Mouse (Mus musculus) heart, postnatal 14 days (tissue): Measurements from ENCODE around the gene 1810024B03Rik. TPM values are rescaled to one million over a fixed set of nuclear protein-coding genes. Genes with fewer than 3 reads are reported as not detected.
"Not testable (repeated sequence)": the region's sequence is repeated elsewhere in the genome, so short reads cannot be mapped to it uniquely, and the experiment has no call there.

Experiments used
- DNase-seq, 2 experiments: peaks; one replicate each; pipeline ENCODE4 v3.0.0; 2021 to 2022
- intact Hi-C: fragments of 180-260 bp; cut with DNase I; formaldehyde crosslinking; loops from one replicate; pipeline ENCODE4 v1.15.1; 2025
- long read RNA-seq, 2 experiments: library from polyadenylated mRNA; stranded (forward); transcript quantifications; one replicate each; pipeline ENCODE4 v2.0.0; 2021
- total RNA-seq, 2 experiments: library from RNA; stranded (reverse); gene quantifications; 2 replicates each; pipeline ENCODE4 v1.2.3; 2021

1810024B03Rik gene
- total RNA-seq, result under 1 TPM; 0.56 to 0.60 TPM
- long read RNA-seq, experiment 1, result 0 reads
- long read RNA-seq, experiment 2, partial matches to known transcripts, result 0 of 1 reads
- long read RNA-seq, experiment 2, other reads (novel, unspliced or antisense), result 0 of 1 reads

- peak; percentile 89 to 93 for DNase-seq
- intact Hi-C loops, result loop anchor here (10.0 kb wide), 2 partner anchors 113 to 193 kb away; no protein-coding TSS in a partner anchor
Observed at GRCm38 (mm10) chr2:127207547-127208451, at the start of gene 1810024B03Rik, which contains the start of gene Snrnp200. Gene 1810024B03Rik, minus strand, starts transcription at chr2:127208280. Gene Snrnp200, plus strand, starts transcription at chr2:127208386.

GRCm38 (mm10) chr2:127255294-127255693 is 47.2 kb upstream of the 1810024B03Rik start:
- no peak for DNase-seq
- intact Hi-C loops, result no loop called here

GRCm38 (mm10) chr2:127254604-127255134 is 46.6 kb upstream of the 1810024B03Rik start:
- no peak for DNase-seq
- intact Hi-C loops, result no loop called here

GRCm38 (mm10) chr2:127252787-127253186 is 44.7 kb upstream of the 1810024B03Rik start:
- intact Hi-C loops, result no loop called here
- no peak for DNase-seq

- intact Hi-C loops, result no loop called here
- peak in 1 of 2 experiments; percentile 26 for DNase-seq
Observed at GRCm38 (mm10) chr2:127251880-127252527, 43.9 kb upstream of the 1810024B03Rik start.

- intact Hi-C loops, result no loop called here
- no peak for DNase-seq
Observed at GRCm38 (mm10) chr2:127251457-127251856, 43.4 kb upstream of the 1810024B03Rik start.

- no peak for DNase-seq
- intact Hi-C loops, result no loop called here
Observed at GRCm38 (mm10) chr2:127250291-127251008, 42.4 kb upstream of the 1810024B03Rik start.

GRCm38 (mm10) chr2:127248334-127249004 is 40.4 kb upstream of the 1810024B03Rik start:
- intact Hi-C loops, result loop anchor here (1.0 kb wide), 1 partner anchor 22 kb away; the partner anchor contains the start of gene Stard7
- peak; percentile 40 to 45 for DNase-seq

- peak; percentile 98 for DNase-seq
- intact Hi-C loops, result loop anchor here (1.0 to 2.0 kb wide), 2 partner anchors 23 to 93 kb away; partner anchors contain the start of gene Stard7
Observed at GRCm38 (mm10) chr2:127247592-127248333, 39.7 kb upstream of the 1810024B03Rik start, which contains the start of the genes Ciao1 and Tmem127. Gene Ciao1, minus strand, starts transcription at chr2:127247816. Gene Tmem127, plus strand, starts transcription at chr2:127247908.

GRCm38 (mm10) chr2:127240065-127240464 is 32.0 kb upstream of the 1810024B03Rik start:
- no peak for DNase-seq
- intact Hi-C loops, result no loop called here

GRCm38 (mm10) chr2:127237897-127238610 is 30.0 kb upstream of the 1810024B03Rik start:
- intact Hi-C loops, result no loop called here
- DNase-seq, result no peak

- intact Hi-C loops, result no loop called here
- DNase-seq, result no peak
Observed at GRCm38 (mm10) chr2:127225261-127225660, 17.2 kb upstream of the 1810024B03Rik start.

- intact Hi-C loops, result loop anchor here (10.0 kb wide), 1 partner anchor 403 kb away; no protein-coding TSS in a partner anchor
Observed at GRCm38 (mm10) chr2:127217746-127218145, 9.7 kb upstream of the 1810024B03Rik start.

GRCm38 (mm10) chr2:127210701-127211100 is 2.6 kb upstream of the 1810024B03Rik start:
- intact Hi-C loops, result loop anchor here (10.0 kb wide), 1 partner anchor 396 kb away; no protein-coding TSS in a partner anchor
- DNase-seq, result no peak

More at GRCm38 (mm10) chr2:127217746-127218145, 9.7 kb upstream of the 1810024B03Rik start:
- DNase-seq, result no peak

GRCm38 (mm10) chr2:127208452-127208769 is 331 bp upstream of the 1810024B03Rik start:
- DNase-seq, result no peak

GRCm38 (mm10) chr2:127206916-127207315 is 1.2 kb downstream of the 1810024B03Rik start:
- DNase-seq, result no peak
- intact Hi-C loops, result loop anchor here (10.0 kb wide), 2 partner anchors 112 to 192 kb away; no protein-coding TSS in a partner anchor

More at GRCm38 (mm10) chr2:127208452-127208769, 331 bp upstream of the 1810024B03Rik start:
- intact Hi-C loops, result loop anchor here (10.0 kb wide), 2 partner anchors 114 to 194 kb away; no protein-coding TSS in a partner anchor

GRCm38 (mm10) chr2:127205936-127206335 is 2.1 kb downstream of the 1810024B03Rik start:
- DNase-seq, result not testable (repeated sequence)
- intact Hi-C loops, result loop anchor here (2.0 to 10.0 kb wide), 3 partner anchors 39 to 191 kb away; no protein-coding TSS in a partner anchor
